Mouse (Mus musculus) lung, postnatal 0 days (tissue): ENCODE data around the gene Kcnq5. TPM values are rescaled to one million over a fixed set of nuclear protein-coding genes. Genes with fewer than 3 reads are reported as not detected.

Experiments
- ATAC-seq: fragments of 200-750 bp; cut with Nextera tagmentation; 2 replicates; pipeline ENCODE4 v1.8.0; 2017; ENCODE audit warnings: moderate library complexity
- DNase-seq: peaks from one replicate; pipeline ENCODE4 v3.0.0-alpha.2; 2016; ENCODE audit warnings: low spot score
- H3K27ac ChIP-seq: fragments of 300-500 bp; sonication (generic); 2 replicates; pipeline ENCODE4 v1.5.1; 2014; ENCODE audit warnings: antibody characterized with exemption, mild to moderate bottlenecking, low read length, mixed read lengths
- H3K27me3 ChIP-seq: fragments of 300-500 bp; sonication (generic); replicated peaks from 2 replicates; pipeline ENCODE4 v1.6.1; 2014; ENCODE audit warnings: low read length, mixed read lengths; ENCODE audit not compliant: insufficient read depth
- H3K36me3 ChIP-seq: fragments of 300-500 bp; sonication (generic); 2 replicates; pipeline ENCODE4 v1.6.1; 2014; ENCODE audit warnings: low read length, mixed read lengths; ENCODE audit not compliant: insufficient read depth
- H3K4me1 ChIP-seq: fragments of 300-500 bp; sonication (generic); 2 replicates; pipeline ENCODE4 v1.6.1; 2014; ENCODE audit warnings: antibody characterized with exemption, low read depth, low read length, mixed read lengths; ENCODE audit not compliant: insufficient read depth
- H3K4me2 ChIP-seq: fragments of 300-500 bp; sonication (generic); replicated peaks from 2 replicates; pipeline ENCODE4 v1.6.1; 2014; ENCODE audit warnings: low read depth, mild to moderate bottlenecking, low read length, moderate library complexity, mixed read lengths
- H3K4me3 ChIP-seq: fragments of 300-500 bp; sonication (generic); 2 replicates; pipeline ENCODE4 v1.5.1; 2014; ENCODE audit warnings: low read depth, low read length
- H3K9ac ChIP-seq: fragments of 300-500 bp; sonication (generic); replicated peaks from 2 replicates; pipeline ENCODE4 v1.6.1; 2014; ENCODE audit warnings: low read depth, mild to moderate bottlenecking
- H3K9me3 ChIP-seq: fragments of 300-500 bp; sonication (generic); 2 replicates; pipeline ENCODE4 v1.6.1; 2016; ENCODE audit warnings: low read length, mixed read lengths
- CTCF ChIP-seq: IDR thresholded peaks from 2 replicates; pipeline ENCODE4 v1.5.1; 2016; ENCODE audit warnings: antibody characterized with exemption, mild to moderate bottlenecking
- EP300 ChIP-seq: IDR thresholded peaks from 2 replicates; pipeline ENCODE4 v1.6.1; 2016; ENCODE audit warnings: antibody characterized with exemption, mild to moderate bottlenecking, control low read depth
- WGBS: fragments of 180-500 bp; shearing (Covaris S2); extraction: QIAGEN DNeasy Blood & Tissue Kit; methylation state at CpG from one replicate; pipeline ENCODE4 v1.1.7; 2014; 5-methylcytosine and 5-hydroxymethylcytosine counted together
- polyA plus RNA-seq: library from polyadenylated mRNA; unstranded; fragments of >200 nt; fragmentation: Nextera tagmentation; extraction: Ambion mirVana; gene quantifications from 2 replicates; pipeline ENCODE4 v1.2.1, GENCODE M21; 2015

Gene Kcnq5
- polyA plus RNA-seq, 1 experiment from 2014 or later = 1.5 TPM

- Histone ChIP-seq H3K9me3 (no peaks in the 10 kb centered on the region), H3K36me3 (no peaks in the 10 kb centered on the region), H3K4me3 (peak overlapping the region; percentile 57), H3K4me1 (peaks cover 5% of the 10 kb centered on the region; the same call in 1 of the 2 replicates), H3K27me3 (peaks cover 10% of the 10 kb centered on the region), H3K9ac (no peak overlapping the region), H3K4me2 (peak overlapping the region; percentile 98), H3K27ac (0 out of 2 replicates have a peak overlapping the region, but pooled peaks have one; percentile 3)
- TF ChIP-seq EP300 (no peak), CTCF (no peak)
- DNase-seq (no peak), ATAC-seq (peak; percentile 6; the same call in 1 of the 2 replicates)
- 2% methylated on average over 19 of the region's 19 CpGs for WGBS
Measured at GRCm38 (mm10) chr1:21962083-21962471, 335 bp upstream of the Kcnq5 start.

GRCm38 (mm10) chr1:21960421-21961250, 1.1 kb downstream of the Kcnq5 start:
- Histone ChIP-seq H3K9me3 (no peaks in the 10 kb centered on the region), H3K27ac (no peak overlapping the region), H3K27me3 (peaks cover 10% of the 10 kb centered on the region), H3K4me3 (peak overlapping the region; percentile 57), H3K4me2 (peak overlapping the region; percentile 98), H3K36me3 (no peaks in the 10 kb centered on the region), H3K4me1 (peaks cover 5% of the 10 kb centered on the region; the same call in 1 of the 2 replicates), H3K9ac (no peak overlapping the region; the same call in 1 of the 2 replicates)
- peak; percentile 6 for DNase-seq
- WGBS = under 1% methylated on average over 48 of the region's 48 CpGs
- no peak for TF ChIP-seq EP300
- ATAC-seq = peak; percentile 32

GRCm38 (mm10) chr1:21959648-21960285, 2.0 kb downstream of the Kcnq5 start:
- TF ChIP-seq CTCF (no peak), EP300 (no peak)
- DNase-seq (no peak), ATAC-seq (no peak)
- Histone ChIP-seq H3K9me3 (no peaks in the 10 kb centered on the region), H3K36me3 (no peaks in the 10 kb centered on the region), H3K4me3 (no peak overlapping the region), H3K4me1 (peaks cover 5% of the 10 kb centered on the region; the same call in 1 of the 2 replicates), H3K27me3 (peaks cover 10% of the 10 kb centered on the region), H3K4me2 (peak overlapping the region; percentile 98), H3K27ac (no peak overlapping the region), H3K9ac (no peak overlapping the region)
- WGBS = 8% methylated on average over 8 of the region's 8 CpGs

- DNase-seq = no peak
- Histone ChIP-seq H3K4me1 (peaks cover 5% of the 10 kb centered on the region; the same call in 1 of the 2 replicates), H3K4me2 (no peak overlapping the region), H3K27me3 (peaks cover 10% of the 10 kb centered on the region), H3K27ac (no peak overlapping the region), H3K9me3 (no peaks in the 10 kb centered on the region), H3K36me3 (no peaks in the 10 kb centered on the region), H3K9ac (no peak overlapping the region), H3K4me3 (no peak overlapping the region)
- ATAC-seq = no peak
- 48% methylated on average over 4 of the region's 4 CpGs for WGBS
- TF ChIP-seq CTCF (no peak), EP300 (no peak)
Measured at GRCm38 (mm10) chr1:21958013-21958412, 3.7 kb downstream of the Kcnq5 start.

- Histone ChIP-seq H3K4me3 (no peak overlapping the region), H3K27me3 (no peaks in the 10 kb centered on the region), H3K4me1 (no peaks in the 10 kb centered on the region), H3K9ac (no peak overlapping the region), H3K27ac (no peak overlapping the region), H3K4me2 (no peak overlapping the region), H3K9me3 (no peaks in the 10 kb centered on the region), H3K36me3 (no peaks in the 10 kb centered on the region)
- ATAC-seq = no peak
- no peak for TF ChIP-seq EP300
- TF ChIP-seq CTCF = no peak
- no peak for DNase-seq
- WGBS = 57% methylated on average over 4 of the region's 4 CpGs
Measured at GRCm38 (mm10) chr1:21940831-21941230, 20.9 kb downstream of the Kcnq5 start.

GRCm38 (mm10) chr1:21927182-21927581, 34.6 kb downstream of the Kcnq5 start:
- no peaks in the 10 kb centered on the region for H3K4me1 ChIP-seq
- no peak overlapping the region for H3K27ac ChIP-seq
- ATAC-seq (no peak), DNase-seq (no peak)
- TF ChIP-seq CTCF (no peak), EP300 (no peak)
- H3K9ac ChIP-seq = no peak overlapping the region
- H3K27me3 ChIP-seq = no peaks in the 10 kb centered on the region
- H3K9me3 ChIP-seq = no peaks in the 10 kb centered on the region
- 52% methylated on average over 4 of the region's 4 CpGs for WGBS
- H3K4me3 ChIP-seq = no peak overlapping the region
- H3K4me2 ChIP-seq = no peak overlapping the region
- H3K36me3 ChIP-seq = no peaks in the 10 kb centered on the region
